Mouse (Mus musculus): ENCODE data around the gene D930048N14Rik.
"Not testable (repeated sequence)": the region's sequence is repeated elsewhere in the genome, so short reads cannot be mapped to it uniquely, and the experiment has no call there.

D930048N14Rik gene

GRCm38 (mm10) chr11:51627907-51628306 lies 22.8 kb upstream of the D930048N14Rik start:
- no peak for DNase-seq (ENCODE audit: low spot score in 2 of 2)

DNA sequence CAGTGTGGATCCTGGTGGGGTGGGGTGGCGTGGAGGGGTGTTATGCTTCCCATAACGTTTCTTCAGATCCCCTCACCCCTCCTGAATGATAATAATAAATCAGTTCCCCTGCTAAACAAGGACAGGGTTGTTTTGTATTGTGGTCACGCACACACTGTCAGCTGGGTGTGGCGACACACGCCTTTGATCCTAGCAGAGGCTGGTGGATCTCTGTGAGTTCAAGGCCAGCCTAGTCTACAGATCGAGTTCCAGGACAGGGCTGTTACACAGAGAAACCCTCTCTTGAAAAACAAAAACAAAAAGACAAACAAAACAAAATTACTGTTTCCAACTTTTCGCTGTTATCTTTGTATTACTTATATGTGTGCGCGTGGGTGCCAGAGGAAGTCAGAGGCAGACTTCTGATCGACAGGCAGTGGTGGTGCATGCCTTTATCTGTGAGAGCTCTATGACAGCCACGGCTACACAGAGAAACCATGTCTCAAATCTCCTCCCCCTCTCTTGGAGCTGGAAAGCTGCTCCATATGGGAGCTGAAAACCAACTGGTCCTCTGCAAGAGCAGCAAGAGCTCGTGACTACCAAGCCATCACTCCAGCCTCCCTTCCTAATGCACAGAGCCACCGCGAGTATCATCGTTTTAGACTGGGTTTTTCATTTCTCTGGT lies 21.0 kb upstream of the D930048N14Rik start:
- no peak for DNase-seq (ENCODE audit: low spot score in 2 of 2)

- no peak for DNase-seq (ENCODE audit: low spot score in 2 of 2)
Measured at GRCm38 (mm10) chr11:51632130-51632753, 18.5 kb upstream of the D930048N14Rik start.

DNA sequence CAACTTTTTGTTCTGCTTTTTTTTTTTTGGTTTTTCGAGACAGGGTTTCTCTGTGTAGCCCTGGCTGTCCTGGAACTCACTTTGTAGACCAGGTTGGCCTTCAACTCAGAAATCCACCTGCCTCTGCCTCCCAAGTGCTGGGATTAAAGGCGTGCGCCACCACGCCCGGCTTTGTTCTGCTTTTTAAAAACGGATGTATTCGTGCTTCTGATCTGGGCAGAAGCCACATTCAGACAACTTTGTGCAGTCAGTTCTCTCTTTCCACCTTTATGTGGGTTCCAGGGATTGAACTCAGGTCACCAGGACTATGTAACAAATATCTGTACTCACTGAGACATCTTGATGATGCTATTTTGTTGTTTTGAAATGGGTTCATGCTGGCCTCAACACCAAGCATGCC lies 17.6 kb upstream of the D930048N14Rik start:
- DNase-seq (ENCODE audit: low spot score in 2 of 2), result not testable (repeated sequence)

GRCm38 (mm10) chr11:51633721-51634120 lies 17.0 kb upstream of the D930048N14Rik start:
- no peak for DNase-seq (ENCODE audit: low spot score in 2 of 2)

DNA sequence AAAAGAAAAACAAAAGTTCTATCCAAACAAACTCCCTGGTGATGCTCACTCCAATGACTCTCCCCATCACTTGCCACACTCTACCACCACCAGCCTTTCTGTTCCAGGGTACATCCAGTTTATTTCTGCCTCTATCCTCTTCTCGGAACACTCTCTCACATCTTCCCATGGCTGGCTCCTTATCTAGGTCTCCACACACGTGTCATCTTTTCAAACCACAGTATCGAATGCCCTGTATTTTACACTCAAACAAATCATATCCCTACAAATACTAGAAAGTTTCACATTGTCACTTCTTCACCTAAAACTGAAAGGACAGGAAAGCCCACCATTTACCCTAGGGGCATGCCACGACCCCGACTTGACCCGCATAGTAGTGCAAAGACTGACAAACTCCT lies 15.6 kb upstream of the D930048N14Rik start:
- no peak for DNase-seq (ENCODE audit: low spot score in 2 of 2)

- DNase-seq (ENCODE audit: low spot score in 2 of 2), result peak; percentile 81 to 83
Measured at GRCm38 (mm10) chr11:51635525-51636322, 15.0 kb upstream of the D930048N14Rik start, which contains the start of gene Rmnd5b. Rmnd5b (minus strand) TSS chr11:51635896.

DNA sequence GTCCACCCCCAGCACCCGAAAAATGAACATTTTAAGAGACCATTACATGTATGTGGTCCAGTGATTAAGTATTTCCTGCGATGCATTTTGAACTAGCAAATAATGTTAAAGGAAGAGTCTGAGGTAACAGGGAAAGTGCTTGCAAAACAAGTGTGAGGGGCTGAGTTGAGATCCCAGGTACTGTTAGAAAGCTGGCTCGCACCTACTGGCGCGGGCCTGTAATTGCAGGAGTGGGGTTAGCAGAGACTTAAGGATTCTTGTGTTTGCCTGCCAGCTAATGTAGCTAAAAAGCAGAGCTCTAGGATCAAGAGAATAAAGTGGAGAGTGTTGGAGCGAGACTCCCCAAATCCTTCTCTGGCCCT lies 14.4 kb upstream of the D930048N14Rik start:
- peak; percentile 74 to 78 for DNase-seq (ENCODE audit: low spot score in 2 of 2)

DNA sequence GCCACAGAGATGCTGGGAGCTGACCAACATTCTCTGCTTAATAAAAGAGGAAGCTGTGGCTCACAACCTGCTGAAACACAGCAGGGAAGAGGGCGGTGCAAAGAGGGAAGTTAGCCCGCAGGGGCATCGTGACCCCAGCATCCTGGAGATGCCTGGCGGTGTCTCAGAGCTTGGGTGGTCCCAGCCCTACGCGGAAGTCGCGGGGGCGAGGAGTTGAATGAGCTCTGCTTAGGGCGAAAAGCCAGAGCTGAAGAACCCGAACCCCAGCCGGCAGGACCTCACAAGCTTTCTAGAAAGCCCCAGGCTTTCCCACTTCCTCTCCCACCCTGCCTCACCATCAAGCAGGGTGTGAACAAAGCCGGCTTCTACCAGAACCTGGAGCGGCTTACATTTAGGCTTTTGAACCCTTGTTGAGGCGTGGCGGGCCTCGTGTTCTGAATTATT lies 12.8 kb upstream of the D930048N14Rik start:
- peak; percentile 81 to 86 for DNase-seq (ENCODE audit: low spot score in 2 of 2)

DNA sequence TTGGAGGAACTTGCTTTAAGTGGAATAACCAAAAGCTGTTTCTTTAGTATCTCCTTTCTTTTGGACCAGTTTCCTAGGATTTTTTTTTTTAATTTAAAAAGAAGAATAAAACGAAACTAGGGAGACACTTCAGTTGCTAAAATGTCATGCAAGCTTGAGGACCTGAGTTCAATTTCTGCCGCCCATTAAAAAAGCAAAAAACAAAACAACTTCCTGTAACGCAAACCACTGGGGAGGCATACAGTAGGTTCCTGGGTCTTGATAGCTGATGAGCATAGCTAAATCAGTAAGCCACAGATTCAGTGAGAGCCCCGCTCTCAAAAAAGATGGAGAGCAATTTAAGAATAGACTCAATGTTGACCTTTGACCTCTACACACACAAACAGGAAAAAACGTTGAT lies 12.3 kb upstream of the D930048N14Rik start:
- no peak for DNase-seq (ENCODE audit: low spot score in 2 of 2)

GRCm38 (mm10) chr11:51640748-51641147 lies 10.0 kb upstream of the D930048N14Rik start:
- DNase-seq (ENCODE audit: low spot score in 2 of 2), result no peak

DNA sequence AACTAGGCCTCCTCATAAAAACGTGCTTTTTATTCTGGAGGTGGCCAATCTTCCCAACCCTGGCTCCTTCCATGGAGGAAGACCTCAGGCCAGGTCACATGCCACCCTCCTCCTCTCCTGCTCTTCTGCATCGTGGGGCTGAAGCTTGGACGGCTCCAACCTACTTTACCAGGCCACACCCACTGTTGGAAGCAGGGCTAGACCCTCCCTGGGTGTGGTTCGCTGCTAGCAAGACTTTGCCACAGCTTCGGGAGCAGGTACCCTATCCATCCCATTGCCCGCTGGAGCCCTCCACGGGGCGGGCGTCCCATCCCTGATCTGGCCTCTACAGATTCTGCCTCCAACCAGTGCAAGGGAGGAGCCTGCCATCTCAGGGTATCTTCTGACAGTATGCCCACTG lies 7.6 kb upstream of the D930048N14Rik start:
- no peak for DNase-seq (ENCODE audit: low spot score in 2 of 2)

DNA sequence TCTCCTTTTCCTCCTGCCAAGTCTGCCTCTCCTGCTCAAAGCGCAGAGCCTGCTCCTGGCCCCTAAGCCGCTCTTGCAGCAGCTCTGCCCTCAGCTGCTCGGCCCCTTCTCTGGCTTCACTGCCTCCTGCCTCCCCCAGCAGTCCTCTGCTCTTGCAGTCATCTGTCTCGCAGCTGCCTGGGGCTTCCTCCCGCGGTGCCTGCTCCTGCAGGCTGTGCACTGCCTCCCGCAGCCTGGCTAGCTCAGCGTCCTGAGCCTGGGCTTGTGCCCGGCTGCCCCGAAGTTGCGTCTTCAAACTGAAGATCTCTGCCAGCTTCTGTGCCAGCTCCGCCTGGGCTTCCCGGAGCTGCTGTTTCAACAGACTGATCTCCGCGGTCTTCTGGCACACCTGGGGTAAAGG lies 7.0 kb upstream of the D930048N14Rik start:
- peak; percentile 41 to 48 for DNase-seq (ENCODE audit: low spot score in 2 of 2)

- peak; percentile 87 for DNase-seq (ENCODE audit: low spot score in 2 of 2)
Measured at GRCm38 (mm10) chr11:51644217-51644616, 6.5 kb upstream of the D930048N14Rik start.

DNA sequence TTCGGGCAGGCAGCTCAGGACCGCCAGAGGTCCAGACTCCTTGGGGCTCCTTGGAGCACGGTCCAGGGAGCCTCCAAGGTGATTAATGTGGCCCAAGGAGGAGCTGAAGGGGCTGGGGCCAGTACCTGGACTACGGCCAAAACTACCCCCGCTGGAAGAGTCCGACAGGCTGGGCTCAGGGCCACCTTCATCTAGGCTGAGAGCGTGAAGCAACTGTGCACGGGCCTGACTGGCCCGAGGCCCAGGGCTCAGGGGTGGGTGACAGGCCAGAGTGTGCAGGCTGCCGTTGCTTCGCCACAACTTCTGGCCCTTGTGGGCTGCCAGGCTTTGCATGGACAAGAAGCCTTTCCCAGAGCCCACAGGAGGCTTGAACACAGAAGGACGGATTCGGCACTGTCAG lies 5.5 kb upstream of the D930048N14Rik start:
- no peak for DNase-seq (ENCODE audit: low spot score in 2 of 2)

GRCm38 (mm10) chr11:51646245-51646644 lies 4.5 kb upstream of the D930048N14Rik start:
- DNase-seq (ENCODE audit: low spot score in 2 of 2), result no peak

GRCm38 (mm10) chr11:51646751-51647667 lies 3.7 kb upstream of the D930048N14Rik start:
- DNase-seq (ENCODE audit: low spot score in 2 of 2), result peak; percentile 37 to 41

DNA sequence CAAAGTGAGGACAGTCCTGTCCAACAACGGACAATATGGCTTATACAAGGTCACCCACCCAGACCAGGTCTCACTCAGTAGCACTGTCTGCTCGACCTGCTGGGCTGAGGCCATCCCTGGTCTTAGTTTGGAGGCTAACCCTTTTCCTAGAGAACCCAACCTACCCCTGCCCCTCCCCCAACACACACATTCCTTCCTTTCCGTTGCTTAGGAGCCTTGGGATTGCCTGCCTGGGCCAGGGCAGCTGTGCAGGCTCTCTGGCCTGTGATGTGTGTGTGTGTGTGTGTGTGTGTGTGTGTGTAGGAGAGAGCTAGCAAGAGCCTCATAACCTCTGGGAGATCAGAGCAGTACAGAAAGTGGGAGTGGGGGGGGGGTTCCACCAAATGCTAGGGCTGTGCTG lies 2.2 kb upstream of the D930048N14Rik start:
- DNase-seq (ENCODE audit: low spot score in 2 of 2), result no peak

- no peak for DNase-seq (ENCODE audit: low spot score in 2 of 2)
Measured at GRCm38 (mm10) chr11:51649111-51649888, 1.5 kb upstream of the D930048N14Rik start.

DNA sequence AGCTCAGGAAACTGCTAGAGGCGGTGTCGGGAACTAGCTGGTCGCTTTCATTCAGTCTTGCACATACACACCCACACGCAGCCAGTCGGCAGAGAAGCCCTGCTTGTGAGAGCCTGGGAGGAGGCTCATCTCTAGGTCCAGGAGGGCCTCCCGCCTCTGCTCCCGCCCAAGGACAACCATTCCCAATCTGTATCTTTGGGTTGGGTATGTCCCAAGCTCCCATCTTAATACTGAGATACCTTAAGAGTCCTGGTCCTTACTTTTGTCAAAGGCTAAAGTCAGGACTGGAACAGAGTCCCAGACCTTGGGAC lies 910 bp upstream of the D930048N14Rik start:
- no peak for DNase-seq (ENCODE audit: low spot score in 2 of 2)

GRCm38 (mm10) chr11:51650261-51650660 lies 493 bp upstream of the D930048N14Rik start:
- peak in 1 of 2 experiments; percentile 33 for DNase-seq (ENCODE audit: low spot score in 2 of 2)
